Mouse (Mus musculus): ENCODE results near the gene 1110008L16Rik.

1110008L16Rik gene

DNA sequence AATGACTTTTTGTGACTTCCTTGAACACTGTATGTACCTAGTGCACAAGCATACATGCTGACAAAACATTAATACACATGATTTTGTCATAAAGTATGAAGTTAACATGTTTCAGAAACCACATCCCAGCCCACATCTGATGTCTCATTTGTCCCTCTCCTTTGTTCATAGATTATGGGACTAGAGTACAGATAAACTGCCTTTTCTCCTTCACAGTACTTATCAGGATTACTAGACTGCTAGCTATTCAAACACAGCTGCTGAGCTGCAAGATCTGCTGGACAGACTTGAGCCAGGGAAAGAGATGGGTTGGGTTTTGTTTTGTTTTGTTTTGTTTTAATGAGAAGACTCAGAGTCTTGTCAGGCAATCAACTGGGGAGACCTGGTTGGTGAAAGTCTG lies 92.7 kb downstream of the 1110008L16Rik start:
- no peak for DNase-seq (ENCODE audit: low read depth, low spot score)

DNA sequence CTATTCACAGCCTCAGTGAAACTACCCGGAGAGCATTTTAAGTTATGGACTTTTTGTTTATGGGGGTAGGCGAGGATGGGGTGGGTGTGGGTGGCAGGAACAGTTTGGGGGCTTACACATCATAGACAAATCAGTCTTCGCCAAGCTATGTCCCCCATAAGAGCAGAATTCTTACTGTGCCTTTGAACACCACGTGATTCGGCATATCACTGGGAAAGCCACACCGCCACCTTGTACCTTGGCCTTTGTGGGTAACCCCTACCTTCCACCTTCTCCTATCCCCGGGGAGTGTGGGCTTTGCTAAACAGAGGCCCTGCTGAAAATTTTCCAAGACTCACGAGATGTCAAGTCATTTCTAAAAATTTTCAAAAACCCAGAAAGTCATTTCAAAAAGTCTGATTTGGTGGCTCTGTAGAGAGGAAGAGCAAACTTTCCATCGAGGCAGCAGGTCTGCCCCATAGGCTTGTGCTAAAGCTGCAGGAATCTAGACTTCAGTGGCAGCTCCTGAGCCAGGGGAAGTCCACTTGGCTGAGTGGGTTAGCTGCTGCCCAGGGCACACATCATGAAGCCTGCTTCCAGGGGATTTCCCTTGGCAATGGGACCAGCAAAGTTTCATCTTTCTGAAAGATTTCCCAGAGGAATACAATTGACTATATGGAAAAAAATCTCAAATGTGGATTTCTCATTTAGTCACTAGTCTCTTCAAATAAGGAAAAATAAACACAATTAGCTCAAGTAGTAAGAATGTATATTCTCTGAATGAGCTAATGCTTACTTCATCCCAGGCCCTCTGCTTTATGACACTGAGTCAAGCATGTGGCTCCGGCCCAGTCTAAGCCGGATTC lies 93.6 kb downstream of the 1110008L16Rik start:
- DNase-seq (ENCODE audit: low read depth, low spot score) = no peak

DNA sequence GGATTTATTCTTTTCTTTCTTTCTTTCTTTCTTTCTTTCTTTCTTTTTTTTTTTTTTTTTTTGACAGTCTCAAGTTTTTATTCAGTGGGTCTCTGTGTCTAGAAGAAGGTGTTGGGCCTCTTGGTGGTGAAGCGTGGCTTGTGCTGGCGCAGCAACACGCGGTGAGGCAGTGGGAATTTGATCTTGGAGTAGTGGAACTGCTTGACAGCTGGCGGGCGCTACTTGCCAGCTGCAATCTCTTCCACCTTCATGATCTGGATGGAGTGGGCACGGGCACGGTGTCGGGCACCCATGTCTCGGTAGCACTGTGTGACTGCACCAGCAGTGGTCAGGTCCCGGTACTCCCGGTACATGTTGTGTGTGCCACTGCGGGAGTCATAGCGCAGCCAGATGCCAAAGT lies 96.2 kb downstream of the 1110008L16Rik start:
- peak; percentile 21 for DNase-seq (ENCODE audit: low read depth, low spot score)

DNA sequence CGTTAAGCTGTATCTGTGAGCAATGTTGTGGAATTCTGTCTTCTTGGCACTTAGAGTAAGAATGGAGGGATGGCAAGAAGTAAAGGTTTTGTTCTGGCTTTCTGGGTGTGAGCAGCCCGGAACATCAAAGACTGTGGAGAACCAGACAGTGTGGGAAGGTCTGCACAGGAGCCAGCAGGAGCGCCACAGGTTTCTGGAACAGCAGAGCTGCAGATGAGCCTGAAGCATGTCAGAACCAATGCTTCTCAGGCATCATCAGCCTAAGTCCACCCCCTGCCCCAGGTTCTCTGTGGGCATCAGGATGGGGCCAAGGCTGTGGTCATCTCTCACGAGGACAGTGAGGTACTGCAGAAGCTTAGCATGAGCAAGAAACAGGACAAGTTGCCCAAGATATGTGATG lies 97.2 kb downstream of the 1110008L16Rik start:
- no peak for DNase-seq (ENCODE audit: low read depth, low spot score)

DNA sequence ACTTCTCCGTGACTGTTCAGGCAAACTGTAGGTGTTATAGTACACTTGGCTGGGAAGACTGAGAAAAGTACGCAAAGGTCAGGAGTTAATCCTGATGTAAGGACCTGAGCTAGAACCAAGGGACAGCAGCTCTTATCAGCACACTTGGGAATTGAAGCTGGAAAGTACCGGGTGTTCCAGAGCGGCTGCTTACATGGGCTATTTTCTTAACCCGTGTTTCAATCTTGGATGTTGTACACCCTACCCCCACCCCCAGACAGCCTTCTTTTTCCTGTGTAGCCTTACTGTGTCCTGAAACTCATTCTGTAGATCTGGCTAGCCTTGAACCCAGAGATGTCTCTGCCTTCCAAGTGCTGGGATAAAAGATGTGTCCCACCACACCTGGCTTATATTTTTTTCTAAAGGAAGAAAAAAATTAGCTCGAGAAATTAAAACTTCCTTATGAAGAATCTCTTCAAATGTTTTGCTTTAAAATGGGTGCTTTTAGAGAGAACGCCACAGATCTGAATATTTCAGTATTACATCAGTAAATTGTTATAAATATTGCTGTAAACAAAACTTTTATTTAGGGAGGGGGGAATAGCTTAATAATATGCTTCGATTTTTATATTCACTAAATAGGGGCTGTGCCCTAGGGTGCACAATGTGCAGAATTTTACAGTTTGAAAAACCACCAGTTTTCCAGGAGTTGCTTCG lies 98.3 kb downstream of the 1110008L16Rik start:
- DNase-seq (ENCODE audit: low read depth, low spot score) = no peak

DNA sequence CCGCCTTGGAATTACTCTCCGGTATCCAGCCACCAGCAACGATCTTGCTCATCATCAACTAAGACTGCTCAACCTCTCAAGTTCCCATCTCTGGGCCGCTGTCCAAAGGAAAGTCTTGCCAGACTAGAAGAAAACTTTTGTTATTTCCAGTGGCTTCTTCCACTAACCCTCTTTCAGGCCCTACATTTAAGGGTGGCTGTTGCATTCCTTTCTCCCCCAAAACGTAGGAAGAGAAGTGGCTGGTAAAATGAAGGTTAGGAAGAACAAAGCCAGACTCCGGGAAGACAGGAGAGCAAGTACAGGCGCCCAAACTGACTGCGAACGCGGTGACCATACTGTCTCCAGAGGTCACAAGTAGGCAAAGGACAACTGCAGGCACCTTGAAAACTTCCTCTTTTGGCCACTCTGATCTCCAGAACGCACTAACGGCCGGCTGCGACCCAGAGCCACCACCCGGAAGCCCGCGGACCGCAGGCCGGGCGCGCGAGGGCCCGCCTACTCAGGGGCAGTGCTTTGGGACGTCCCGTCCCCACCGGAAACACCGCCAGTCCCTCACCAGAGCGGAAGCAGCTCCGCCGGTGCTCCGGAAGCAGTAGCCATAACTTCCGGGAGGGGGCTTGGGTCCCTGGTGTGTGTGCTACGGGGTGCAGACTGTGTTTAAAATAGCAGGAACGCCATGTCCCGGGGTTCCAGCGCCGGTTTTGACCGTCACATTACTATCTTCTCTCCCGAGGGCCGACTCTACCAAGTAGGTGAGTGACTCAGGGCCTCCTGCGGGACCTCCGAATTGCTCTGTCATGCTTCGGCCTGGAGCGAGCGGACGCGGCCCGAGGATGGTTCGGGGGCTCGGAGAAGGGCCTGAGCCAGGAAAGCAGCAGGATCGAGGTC lies 99.1 kb downstream of the 1110008L16Rik start:
- DNase-seq (ENCODE audit: low read depth, low spot score) = peak; percentile 96

DNA sequence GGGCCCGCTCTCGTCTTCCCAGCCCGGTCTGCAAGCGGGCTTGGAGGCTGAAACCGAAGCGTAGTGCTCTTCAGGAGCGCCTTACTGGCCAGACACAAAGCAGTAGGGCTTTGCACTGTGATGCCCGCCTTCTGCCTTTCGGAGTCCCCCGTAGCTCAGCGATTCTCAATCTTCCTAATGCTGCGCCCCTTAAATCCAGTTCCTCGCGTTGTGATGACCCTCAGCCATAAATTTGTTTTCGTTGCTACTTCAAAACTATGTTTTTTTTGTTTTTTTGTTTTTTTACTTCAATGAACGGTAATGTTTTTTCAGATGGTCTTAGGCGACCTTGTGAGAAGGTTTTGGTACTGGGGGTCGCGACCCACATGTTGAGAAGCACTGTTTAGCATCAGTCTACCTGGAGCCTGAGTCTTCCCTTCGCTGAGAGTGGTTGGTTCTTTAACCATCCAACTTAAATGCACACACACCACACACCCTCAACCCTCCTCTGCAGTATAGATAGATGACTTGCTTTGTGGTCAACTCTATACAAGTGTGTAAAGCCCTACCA lies 99.8 kb downstream of the 1110008L16Rik start:
- DNase-seq (ENCODE audit: low read depth, low spot score) = no peak

DNA sequence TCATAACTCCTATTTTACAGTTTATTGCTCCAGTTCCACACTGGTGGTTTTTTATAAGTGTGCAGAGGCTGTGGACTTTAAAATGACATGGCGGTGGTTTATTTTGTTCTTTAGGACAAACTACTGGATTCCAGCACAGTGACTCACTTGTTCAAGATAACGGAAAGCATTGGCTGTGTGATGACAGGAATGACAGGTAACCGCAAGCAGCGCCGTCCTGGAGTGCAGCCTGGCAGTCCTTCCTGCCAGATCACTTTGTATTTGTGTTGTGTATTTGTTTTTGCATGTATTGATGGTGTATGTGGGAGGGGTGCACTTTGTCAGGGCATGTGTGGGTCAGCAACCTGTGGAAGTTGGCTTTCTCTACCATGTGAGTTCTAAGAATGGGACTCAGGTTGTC lies 108.5 kb downstream of the 1110008L16Rik start:
- no peak for DNase-seq (ENCODE audit: low read depth, low spot score)

DNA sequence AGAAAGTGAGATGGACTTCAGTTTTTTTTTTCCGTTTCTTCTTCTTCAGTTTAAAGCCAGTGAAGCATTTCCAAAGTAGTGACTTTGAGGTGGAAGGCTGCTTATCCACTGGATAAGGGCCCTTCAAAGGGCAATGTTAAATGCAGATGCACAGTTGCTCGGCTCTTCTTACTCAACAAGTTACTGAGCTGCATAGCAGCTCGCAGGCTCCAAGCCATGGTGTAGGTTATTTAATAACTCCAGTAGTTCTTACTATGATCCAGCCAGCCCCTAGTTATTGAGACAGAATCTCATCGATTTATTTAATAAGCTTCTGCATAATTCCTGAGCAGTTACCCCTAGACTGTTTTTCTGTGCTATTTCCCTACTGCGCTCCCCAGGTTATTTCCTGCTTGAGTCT lies 115.9 kb downstream of the 1110008L16Rik start:
- no peak for DNase-seq (ENCODE audit: low read depth, low spot score)

DNA sequence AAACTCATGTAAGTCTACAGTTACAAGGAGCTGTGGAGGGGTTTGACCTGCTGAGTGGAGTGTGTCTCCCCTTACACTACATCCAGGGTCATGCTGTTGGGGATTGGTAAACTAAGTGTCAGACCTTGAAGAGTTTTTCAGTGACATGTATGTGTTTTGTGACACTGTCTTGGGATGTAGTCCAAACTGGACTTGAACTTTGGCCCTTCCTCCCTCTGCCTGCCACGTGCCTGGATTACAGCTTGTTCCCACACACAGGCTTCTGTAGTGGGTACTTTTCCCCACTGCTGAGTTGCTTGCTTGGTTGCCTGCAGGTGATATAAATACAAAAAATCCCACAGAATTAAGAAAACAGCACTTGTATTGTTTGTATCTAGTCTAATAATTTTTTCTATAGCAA lies 116.4 kb downstream of the 1110008L16Rik start:
- no peak for DNase-seq (ENCODE audit: low read depth, low spot score)

DNA sequence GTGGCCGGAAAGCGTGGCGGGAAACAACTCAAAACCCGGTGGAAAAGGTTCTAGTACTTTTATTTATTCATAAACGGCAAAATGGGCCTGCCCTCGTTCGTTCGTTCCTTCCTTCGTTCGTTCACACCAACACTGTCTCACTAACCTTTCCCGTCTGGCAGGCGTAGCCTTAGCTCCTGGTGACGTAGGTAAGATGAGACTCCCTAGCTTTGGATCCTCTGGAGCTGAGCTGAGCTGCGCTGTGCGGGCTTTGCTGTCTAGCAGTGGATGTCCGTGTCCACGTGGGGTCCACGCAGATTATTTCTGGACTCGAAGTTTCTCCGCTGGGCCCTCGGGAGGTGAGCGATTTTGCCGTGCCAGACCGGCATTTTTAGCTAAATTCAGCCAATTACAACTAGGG lies 120.8 kb downstream of the 1110008L16Rik start:
- peak; percentile 60 for DNase-seq (ENCODE audit: low read depth, low spot score)

DNA sequence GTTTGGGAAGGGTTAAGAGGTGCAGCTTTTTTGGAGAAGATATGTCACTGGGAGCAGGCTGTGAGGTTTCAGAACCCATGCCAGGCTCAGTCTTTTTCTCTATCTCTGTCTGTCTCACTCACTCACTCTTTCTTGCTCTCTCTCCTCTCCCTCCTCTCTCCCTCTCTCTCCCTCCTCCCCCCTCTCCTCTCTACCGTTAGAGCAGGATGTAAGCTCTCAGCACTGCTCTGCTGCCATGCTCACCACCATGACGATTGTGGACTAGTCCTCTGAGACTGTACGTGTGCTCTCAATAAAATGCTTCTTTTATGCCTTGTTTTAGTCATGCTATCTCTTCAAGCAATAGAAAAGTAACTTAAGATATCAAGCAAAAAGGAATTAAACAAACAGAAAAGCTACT lies 122.7 kb downstream of the 1110008L16Rik start:
- no peak for DNase-seq (ENCODE audit: low read depth, low spot score)

DNA sequence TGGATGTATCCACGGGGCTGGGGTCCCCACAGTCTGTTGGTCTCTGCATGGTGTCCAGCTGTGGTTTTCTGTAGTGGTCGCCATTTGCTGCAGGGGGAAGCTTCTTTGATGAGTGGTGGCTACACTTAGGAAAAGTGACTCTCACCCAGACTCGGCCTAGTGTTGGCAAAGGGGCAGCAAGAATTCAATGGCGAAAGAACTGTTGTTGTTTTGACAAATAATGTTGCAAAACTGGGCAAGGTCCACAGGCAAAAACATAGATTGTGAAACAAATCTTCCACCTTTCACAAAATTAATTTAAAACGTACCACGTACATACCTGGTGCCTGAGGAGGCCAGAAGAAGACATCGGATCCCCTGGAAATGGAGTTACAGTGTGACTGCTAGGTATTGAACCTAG lies 126.9 kb downstream of the 1110008L16Rik start:
- DNase-seq (ENCODE audit: low read depth, low spot score) = no peak

DNA sequence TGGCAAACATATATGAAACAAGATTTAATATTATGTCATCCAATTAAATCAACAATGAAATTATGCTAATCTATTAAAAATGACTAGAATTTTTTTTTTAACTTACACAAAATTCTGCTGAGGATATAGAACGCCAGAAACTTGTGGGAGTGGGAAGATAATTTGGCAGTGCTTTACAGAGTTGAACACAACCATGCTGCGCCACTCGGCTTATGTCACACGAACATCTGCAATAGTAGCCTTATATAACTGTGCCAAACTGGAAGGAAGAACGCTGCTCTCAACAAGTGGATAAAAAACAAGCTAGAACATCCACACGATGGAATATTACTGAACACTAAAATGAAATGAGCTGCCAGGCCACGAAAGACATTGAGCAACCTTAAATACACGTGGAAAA lies 129.8 kb downstream of the 1110008L16Rik start:
- no peak for DNase-seq (ENCODE audit: low read depth, low spot score)

DNA sequence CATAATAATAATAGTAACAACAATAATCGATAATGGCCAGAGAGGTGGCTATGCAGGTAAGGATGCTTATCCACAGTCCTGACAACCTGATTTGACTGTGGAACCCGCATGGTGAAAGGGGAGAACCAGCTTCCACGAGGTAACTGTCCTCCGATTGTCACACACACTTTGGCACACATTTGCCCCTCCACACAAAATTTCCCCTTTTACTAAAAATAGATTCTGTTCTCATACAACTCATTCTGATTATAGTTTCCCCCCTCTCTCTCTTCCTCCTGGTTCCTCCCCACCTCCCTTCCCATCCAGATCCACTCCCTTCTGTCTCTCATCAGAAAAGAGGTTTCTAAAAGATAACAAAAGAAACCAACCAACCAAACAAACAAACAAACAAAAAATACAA lies 130.6 kb downstream of the 1110008L16Rik start:
- no peak for DNase-seq (ENCODE audit: low read depth, low spot score)
